Mouse (Mus musculus): ENCODE measurements around the gene Hist1h4f.
"Not testable (repeated sequence)": the region's sequence is repeated elsewhere in the genome, so short reads cannot be mapped to it uniquely, and the experiment has no call there.

- TF ChIP-seq MYC (IDR thresholded peaks at IDR 0.05; ENCODE audit: low read depth, low read length); CTCF (IDR thresholded peaks at IDR 0.05 in 2 of 3, conservative IDR thresholded peaks at IDR 0.05 in 1 of 3; ENCODE audit: control insufficient read depth in 1 of 3, insufficient read depth in 1 of 3, low read depth in 2 of 3, low read length in 3 of 3, poor library complexity in 1 of 3, severe bottlenecking in 1 of 3); MEF2A (IDR thresholded peaks at IDR 0.05; ENCODE audit: extremely low read depth, insufficient replicate concordance, low read depth, low read length, poor library complexity, severe bottlenecking); ZC3H11A (IDR thresholded peaks at IDR 0.05; ENCODE audit: low read depth, low read length); BHLHE40 (IDR thresholded peaks at IDR 0.05; ENCODE audit: borderline replicate concordance, low read depth, low read length); MAX (IDR thresholded peaks at IDR 0.05; ENCODE audit: low read length); ETS1 (IDR thresholded peaks at IDR 0.05; ENCODE audit: low read depth, low read length); ZMIZ1 (IDR thresholded peaks at IDR 0.05; ENCODE audit: low read depth, low read length): not testable (repeated sequence)
- TF ChIP-seq POLR2A (IDR thresholded peaks at IDR 0.05; ENCODE audit: control insufficient read depth in 1 of 2, insufficient read depth in 1 of 2, low read depth in 1 of 2, low read length in 2 of 2, poor library complexity in 1 of 2) = peak; percentile 91 to 95
These were observed 20.2 kb upstream of the Hist1h4f start for GRCm38 (mm10) chr13:23571504-23572217.

Data from MEL (cell line).